Mouse (Mus musculus) retina, adult 2 months (tissue): ENCODE measurements around the gene Slc16a8.

Experiments
- DNase-seq: peaks from one replicate; pipeline ENCODE4 v3.0.0-alpha.2; 2012; ENCODE audit warnings: low read depth, low spot score

Gene Slc16a8

GRCm38 (mm10) chr15:79216191-79216590 lies 38.4 kb downstream of the Slc16a8 start:
- no peak for DNase-seq

GRCm38 (mm10) chr15:79213591-79213990 lies 41.0 kb downstream of the Slc16a8 start:
- no peak for DNase-seq

GRCm38 (mm10) chr15:79212750-79213446 lies 41.7 kb downstream of the Slc16a8 start:
- no peak for DNase-seq

- no peak for DNase-seq
These were observed 44.2 kb downstream of the Slc16a8 start for GRCm38 (mm10) chr15:79210357-79210756.

- DNase-seq = no peak
These were observed 45.7 kb downstream of the Slc16a8 start for GRCm38 (mm10) chr15:79208758-79209439.

GRCm38 (mm10) chr15:79208211-79208610 lies 46.4 kb downstream of the Slc16a8 start:
- no peak for DNase-seq

- no peak for DNase-seq
These were observed 52.0 kb downstream of the Slc16a8 start for GRCm38 (mm10) chr15:79202575-79202974.

- DNase-seq = no peak
These were observed 52.9 kb downstream of the Slc16a8 start for GRCm38 (mm10) chr15:79201491-79202150.
